Mouse (Mus musculus) gastrocnemius, postnatal 4 days (tissue): ENCODE data around the gene Taf9b. TPM values are rescaled to one million over a fixed set of nuclear protein-coding genes. Genes with fewer than 3 reads are reported as not detected.
"Not testable (repeated sequence)": the region's sequence is repeated elsewhere in the genome, so short reads cannot be mapped to it uniquely, and the experiment has no call there.

Experiments used
- DNase-seq, 2 experiments: peaks; one replicate each; pipeline ENCODE4 v3.0.0; 2021 to 2022; ENCODE audit warnings: low spot score in 2 of 2, mixed read lengths in 2 of 2
- long read RNA-seq, 2 experiments: library from polyadenylated mRNA; stranded (forward); transcript quantifications; one replicate each; pipeline ENCODE4 v2.0.0; 2021
- total RNA-seq, 2 experiments: library from RNA; stranded (reverse); gene quantifications; 2 replicates each; pipeline ENCODE4 v1.2.3; 2021

Gene Taf9b
- total RNA-seq = 1 to 10 TPM; 7.7 to 7.8 TPM
- long read RNA-seq, experiment 1, transcript Taf9b-201 (7 exons, 2,633 nt) = major isoform, 15 of 16 reads
- long read RNA-seq, experiment 1, partial matches to known transcripts = 1 of 16 reads
- long read RNA-seq, experiment 1, other reads (novel, unspliced or antisense) = 0 of 16 reads
- long read RNA-seq, experiment 2, transcript Taf9b-201 (7 exons, 2,633 nt) = major isoform, 13 of 14 reads
- long read RNA-seq, experiment 2, partial matches to known transcripts = 0 of 14 reads
- long read RNA-seq, experiment 2, other reads (novel, unspliced or antisense) = 1 of 14 reads

DNA sequence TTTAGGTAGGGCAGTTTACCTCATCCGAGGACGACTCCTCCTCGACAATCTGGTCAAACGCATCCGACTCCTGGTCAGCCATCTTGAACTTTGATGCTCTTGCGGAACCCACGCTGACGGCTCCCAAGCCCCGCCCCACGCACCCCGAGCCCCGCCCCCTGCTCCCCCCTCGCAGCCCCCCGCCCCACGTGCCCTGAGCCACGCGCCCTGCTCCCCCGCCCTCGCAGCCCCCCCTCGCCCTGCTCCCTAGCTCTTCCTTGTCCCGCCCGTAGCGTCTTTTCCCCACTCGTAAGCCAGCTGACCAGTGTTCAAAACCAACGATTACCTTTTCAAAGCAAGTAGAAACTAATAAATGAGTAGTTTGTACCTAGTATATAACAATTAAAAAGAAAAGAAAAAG, at the start of gene Taf9b:
Taf9b (minus strand) TSS at position 101 of the 400 bp plus-strand sequence.
- no peak for DNase-seq

DNA sequence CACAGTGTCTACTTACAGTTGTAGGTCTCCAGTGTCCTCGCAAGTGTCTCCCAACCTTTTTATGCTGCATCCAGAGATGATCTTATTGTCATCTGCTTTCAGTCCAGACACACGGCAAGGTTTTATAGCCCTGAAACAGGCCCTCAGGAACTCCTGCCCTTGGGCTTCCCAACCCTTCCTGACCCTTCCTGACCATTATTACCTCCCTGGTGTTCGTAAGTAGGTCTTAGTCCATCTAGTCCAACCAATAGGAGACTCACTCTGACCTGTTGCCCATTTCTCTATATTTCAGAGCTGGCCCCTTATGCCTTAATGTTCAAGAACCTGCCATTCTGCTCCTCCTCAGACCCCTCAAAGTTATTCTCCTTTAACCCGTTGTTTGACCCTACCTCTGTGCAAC, 34.3 kb upstream of the Taf9b start, which contains the start of gene Fnd3c2:
Fnd3c2 (minus strand) TSS at position 101 of the 400 bp plus-strand sequence.
- DNase-seq = no peak

DNA sequence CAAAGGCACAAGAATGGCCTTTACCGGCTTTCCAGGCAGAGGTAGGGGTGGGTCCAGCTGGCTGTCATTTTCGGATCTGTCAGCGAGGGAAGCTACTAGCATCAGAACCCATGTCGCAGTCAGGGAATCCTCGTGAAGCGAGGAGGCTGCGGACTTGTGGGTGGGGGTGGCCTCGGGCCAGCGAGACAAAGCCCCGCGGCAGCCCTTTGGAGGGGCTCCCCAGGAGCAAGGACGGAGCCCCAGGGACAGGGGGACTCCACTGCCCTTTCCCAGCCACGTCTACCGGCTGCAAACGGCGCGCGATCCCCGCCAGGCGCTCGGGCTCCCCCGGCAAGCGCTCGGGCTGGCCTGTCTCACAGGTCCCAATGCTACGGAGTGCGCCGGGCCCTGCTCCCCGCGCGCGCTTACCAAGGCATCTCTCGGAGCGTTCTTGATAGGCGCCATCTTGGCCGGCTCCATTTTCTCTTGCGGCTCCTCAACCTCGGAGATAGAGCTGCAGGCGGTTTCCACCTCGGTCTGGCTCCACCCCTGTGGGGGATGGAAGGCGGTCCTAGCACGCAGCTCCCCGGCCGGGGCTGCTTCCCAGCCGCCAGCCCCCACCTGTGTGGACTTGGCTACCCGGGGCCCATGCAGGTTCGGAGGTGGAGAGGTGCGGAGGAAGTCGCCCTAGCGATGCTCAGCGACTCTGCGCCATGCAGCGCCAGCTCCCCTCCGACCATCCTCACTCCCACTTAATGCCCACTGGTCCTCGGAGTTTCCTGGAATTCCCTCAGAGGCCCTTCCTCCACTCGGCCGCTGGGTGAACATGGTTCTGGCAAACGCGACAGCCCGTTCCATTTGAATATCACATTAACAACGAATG, 1.6 kb downstream of the Taf9b start:
- peak; percentile 33 to 69 for DNase-seq

DNA sequence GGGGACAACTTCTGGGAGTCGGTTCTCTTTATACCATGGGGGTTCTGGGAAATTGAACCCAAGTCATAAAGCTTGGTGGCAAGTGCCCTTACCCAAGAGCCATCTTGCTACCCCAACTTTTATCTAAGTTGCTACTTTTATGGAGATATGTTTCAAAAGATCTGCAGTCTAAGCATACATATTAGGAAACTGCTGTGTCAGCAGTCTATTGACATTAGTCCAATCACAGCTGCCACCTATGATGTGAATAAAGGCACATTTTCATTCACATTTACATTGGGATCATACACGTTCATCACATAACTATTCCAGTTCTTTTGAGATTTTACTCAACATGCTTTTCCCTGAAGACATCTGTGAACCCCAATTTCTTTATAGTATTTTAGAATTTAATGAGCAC, 11.9 kb downstream of the Taf9b start:
- no peak for DNase-seq

DNA sequence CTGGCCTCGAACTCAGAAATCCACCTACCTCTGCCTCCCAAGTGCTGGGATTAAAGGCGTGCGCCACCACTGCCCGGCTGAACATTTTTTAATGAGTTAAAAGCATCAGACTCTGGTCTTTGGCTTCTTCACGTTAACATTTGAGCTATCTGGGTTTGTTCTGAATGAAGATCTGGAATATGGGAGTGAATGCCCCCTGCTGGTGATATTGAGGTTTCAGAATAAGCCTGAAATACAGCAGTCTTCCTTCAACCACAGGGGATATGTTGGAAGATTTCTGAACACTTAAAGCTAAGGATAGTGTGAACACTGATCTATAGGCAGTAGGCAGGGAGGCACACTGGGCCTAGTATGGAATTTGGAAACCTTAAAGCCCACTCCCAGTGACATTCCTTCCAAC, 22.1 kb downstream of the Taf9b start:
- DNase-seq = no peak

DNA sequence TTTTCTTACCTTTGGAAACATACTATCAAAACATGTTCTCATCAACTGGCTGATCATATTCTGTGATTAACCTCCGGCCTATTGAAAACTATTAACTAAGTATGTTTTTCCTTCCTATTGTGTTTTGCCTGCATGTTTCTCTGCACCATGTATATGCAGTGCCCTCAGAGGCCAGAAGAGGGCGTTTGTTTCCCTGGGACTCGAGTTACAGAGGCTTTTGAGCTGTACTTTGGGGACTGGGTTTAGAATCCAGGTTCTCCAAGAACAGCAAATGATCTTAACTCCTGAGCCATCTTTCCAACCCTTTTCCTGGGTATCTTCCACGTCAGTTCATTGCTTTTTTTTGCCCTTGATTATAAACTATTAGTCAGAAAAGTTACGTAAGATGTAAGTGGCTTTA, 23.6 kb downstream of the Taf9b start:
- DNase-seq = no peak

DNA sequence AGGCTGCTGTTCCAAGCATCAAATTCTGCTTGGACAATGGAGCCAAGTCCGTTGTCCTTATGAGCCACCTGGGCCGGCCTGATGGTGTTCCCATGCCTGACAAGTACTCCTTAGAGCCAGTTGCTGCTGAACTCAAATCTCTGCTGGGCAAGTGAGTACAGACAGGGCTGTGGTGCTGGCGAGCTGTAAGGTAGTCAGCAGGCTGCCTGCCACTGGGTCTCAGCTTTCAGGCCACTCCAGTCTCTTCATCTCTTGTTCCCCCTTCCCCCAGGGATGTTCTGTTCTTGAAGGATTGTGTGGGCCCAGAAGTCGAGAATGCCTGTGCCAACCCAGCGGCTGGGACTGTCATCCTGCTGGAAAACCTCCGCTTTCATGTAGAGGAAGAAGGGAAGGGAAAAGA, 26.6 kb downstream of the Taf9b start:
- DNase-seq = not testable (repeated sequence)

DNA sequence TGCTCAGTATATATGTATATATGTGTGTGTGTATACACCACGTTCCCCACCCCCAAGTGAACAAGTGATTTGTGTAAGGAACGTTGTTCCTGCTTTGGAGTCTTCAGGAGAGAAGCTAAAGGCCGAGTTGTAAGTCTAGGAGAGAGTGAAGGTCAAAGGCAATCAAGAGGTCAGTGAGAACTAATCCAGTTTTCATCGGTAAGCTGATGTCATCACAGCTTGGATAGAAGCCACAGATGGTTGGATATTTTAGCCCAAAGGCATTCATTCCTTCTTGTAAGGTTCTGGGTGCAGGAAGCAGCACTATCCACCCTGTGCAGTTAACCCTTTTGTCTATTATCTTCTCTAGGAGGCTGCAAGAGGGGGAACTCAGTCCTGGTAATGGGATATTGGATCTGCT, 30.9 kb downstream of the Taf9b start:
- no peak for DNase-seq

DNA sequence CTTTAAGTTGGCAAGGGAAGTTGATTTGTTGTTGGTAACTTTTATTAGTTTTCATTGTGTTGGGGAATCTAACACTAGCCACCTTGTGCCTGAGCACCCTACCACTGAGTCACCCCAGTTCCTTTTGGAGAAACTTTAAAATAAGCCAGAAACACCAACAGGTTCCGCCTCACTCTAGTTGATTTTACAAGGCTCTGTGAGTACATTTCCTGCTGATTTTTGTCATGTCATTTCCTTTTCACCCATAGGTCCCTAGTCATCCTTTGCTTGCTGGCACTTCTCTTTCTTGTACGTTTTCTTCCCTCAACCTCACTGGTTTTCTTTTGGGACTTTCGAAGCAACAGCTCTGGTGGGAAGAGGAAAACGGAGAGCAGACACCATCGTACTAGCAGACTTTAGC, 31.6 kb downstream of the Taf9b start:
- no peak for DNase-seq

DNA sequence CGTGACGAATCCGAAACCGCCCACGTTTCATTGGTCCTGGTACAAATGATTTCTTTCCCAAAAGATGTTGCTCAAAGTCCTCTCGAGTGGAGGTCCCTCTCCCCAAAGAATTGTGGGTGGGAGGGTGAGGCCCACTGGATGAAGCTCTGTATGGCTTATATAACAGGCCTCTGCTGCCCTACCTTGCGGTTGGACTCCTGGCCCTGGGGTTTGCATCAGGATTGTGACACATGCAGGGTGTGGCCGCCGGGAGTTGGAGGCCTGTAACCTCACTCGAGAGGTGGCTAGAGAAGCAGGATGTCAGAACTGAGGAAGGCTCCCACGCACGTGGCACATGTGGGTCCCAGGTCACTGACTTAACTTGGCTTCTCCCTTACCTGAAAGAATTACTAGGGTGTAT, 33.2 kb downstream of the Taf9b start:
- DNase-seq = no peak

DNA sequence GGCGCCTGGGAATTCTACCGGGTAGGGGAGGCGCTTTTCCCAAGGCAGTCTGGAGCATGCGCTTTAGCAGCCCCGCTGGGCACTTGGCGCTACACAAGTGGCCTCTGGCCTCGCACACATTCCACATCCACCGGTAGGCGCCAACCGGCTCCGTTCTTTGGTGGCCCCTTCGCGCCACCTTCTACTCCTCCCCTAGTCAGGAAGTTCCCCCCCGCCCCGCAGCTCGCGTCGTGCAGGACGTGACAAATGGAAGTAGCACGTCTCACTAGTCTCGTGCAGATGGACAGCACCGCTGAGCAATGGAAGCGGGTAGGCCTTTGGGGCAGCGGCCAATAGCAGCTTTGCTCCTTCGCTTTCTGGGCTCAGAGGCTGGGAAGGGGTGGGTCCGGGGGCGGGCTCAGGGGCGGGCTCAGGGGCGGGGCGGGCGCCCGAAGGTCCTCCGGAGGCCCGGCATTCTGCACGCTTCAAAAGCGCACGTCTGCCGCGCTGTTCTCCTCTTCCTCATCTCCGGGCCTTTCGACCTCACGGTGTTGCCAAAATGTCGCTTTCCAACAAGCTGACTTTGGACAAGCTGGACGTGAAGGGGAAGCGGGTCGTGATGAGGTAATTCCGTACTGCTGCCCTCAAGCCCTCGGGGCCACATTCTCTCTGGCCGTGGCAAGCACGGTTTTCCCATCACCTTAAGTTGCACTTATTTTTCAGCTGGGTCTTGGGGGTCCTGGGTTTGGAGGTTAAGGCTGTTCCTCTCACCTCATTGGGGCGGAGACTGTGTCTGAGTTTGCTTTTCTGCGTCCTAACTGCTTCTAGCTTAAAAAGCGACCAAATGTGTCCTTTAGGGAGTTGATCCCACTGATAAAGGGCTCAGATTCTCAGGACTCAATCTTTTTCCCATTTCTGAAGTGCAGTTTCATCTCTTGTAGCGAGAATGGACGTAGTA, 34.0 kb downstream of the Taf9b start, which contains the start of gene Pgk1:
Pgk1 (plus strand) TSS at position 388 of the 937 bp plus-strand sequence.
- peak; percentile 50 to 87 for DNase-seq

DNA sequence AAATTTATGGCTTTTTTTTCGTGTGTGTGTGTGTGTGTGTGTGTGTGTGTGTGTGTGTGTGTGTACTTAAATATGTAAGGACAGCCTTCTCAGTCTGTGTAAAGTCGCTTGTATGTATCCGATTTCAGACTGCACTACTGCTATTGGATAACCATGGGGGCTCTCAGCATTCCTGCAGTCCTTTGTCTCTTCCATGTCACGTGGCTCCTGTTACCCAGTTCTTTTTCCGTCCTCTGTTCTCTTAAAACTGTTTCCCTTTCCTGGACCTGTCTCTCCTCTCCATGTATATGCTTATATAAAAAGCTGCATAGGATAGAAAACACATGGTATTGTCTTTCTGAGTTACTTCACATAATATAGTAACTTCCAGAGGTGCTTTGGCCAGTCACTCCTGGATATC, 35.3 kb downstream of the Taf9b start:
- DNase-seq = no peak

DNA sequence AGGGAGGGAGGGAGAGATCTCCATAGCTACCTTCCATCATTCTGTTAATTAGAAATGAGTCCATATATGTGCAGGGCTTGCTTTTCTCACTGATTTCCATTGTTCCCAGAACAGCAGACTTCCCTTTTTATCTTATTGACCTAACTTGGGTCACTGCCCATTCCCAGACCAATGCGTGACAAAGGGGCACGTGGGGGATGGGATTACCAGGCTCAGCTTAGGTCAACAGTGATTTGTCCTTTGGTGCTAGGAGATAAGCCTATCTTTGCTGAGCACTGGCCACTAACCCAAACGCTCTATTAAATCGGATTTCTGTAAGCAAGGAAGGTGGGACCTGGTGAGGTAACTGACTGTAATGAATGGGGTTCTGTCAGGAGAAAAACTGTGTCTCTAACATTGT, 36.7 kb downstream of the Taf9b start:
- no peak for DNase-seq

DNA sequence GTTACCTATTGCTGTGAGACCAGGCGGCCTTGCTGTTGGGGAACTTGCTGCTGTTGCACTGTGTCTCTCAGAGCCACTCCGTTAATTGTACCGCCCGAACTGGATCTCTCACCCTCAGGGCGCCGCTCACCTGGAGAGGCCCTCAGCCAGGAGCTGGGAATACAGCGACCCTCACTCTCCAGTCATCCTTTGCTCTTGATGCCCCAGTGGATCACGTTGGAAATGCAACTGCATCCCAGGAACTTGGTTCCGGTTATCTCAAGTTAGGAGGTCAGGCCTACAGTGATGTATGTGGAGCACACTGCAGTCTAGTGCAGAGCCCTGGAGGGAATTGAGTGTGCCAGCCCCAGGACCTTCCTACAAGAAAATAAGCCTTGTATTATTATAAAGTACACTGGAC, 44.6 kb downstream of the Taf9b start:
- no peak for DNase-seq

DNA sequence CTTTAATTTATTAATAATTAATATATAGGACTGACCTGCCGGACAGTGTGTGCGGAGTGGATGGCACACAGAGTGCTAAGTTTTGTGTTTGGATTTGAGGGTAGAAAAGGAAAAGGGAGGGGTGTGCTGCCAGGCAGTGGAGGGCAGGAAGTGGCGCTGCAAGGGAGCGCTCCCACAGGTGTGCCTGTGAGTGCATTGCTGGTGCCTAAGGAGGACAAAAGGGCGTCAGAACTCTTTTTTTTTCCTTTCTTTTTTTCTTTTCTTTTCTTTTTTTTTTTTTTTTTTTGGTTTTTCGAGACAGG, 49.2 kb downstream of the Taf9b start:
- DNase-seq = no peak

DNA sequence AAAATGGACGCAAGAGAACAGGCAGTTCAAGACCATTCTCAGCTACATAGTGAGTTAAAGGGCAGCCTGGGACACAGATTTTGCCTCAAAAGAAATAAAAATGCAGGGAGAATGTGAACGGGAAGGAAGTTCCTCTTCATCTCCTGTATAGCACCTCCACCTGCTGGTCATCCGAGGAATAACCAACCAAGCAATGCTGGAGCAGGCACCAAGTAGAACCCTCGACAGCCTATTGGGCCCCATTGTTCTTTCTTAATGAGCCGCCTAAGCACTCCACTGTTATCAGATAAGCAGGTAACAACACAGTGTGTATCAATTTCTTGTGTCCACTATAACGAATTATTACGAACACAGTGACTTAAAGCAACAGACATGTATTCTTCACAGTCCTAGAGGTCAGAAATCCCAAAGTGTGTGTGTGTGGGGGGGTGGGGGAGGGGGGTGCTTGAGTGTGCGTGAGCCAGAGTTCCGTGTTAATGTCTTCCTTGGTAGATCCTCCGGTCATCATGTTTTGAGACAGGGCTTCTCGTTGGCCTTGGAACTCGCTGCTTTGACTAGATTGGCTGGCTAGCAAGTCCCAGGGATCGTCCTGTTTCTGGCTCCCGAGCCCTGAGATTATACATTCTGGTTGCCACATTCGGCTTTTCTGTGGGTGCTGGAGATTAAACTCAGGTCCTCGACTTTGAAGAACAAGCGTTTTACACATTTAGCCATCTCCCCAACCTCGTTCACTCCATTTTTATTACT, 49.7 kb downstream of the Taf9b start:
- DNase-seq = peak; percentile 26 to 70

DNA sequence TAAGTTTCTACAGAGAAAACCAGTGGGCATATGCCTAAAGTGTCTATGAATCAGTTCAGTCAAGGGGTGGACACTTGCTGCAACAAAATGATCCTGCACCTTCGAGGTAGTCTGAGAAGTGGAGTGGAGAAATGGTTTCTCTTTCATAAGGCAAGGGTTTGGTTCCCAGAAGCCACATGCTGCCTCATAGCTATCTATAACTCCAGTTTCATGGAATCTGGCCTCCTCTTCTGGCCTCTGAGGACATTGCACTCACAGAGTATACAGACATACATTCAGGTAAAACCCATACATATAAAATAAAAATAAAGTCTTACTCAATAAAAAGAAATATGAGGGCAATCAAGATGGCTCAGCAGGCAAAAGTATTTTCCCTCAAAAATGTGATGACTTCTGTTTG, 55.9 kb downstream of the Taf9b start:
- no peak for DNase-seq

DNA sequence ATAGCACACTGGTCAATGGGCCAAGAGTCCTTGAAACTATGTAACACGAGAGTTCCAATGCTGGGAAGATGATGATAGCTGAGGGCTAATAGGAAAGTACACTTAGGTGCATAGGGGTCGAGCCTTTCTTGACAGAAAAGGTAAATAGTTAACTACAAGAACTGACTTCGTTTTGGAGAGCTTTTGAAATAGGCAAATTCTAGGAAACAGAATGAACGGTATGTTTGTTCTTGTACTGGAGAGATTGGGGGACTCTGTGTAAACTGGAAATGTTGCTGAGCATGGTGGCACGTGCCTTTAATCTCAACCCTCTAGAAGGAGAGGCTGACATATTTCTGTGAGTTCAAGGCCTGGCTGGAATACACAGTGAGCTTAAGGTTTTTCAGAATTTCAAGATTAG, 56.4 kb downstream of the Taf9b start:
- DNase-seq = no peak

DNA sequence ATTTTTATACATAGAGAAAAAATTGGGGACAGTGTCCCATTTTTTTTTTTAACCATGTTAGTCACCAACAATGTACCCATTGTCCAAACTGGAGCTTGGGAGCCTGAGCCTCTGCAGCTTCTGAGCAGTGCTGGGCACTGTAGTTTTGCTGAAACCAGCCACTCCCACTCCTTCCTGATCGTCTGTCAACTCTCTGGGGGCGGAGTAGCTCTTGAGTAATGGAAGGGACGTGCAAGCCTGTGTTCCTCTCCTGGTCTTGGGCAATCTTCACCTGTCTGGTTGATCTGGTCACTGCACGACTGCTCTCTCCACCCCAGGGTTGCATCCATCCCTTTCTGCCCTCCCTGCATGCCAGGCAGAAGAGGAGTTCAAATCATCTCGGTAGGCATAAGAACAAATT, 57.0 kb downstream of the Taf9b start:
- no peak for DNase-seq
